Mouse (Mus musculus): ENCODE data around the gene Fam241a. TPM values are rescaled to one million over a fixed set of nuclear protein-coding genes. Genes with fewer than 3 reads are reported as not detected.

Fam241a gene
- polyA plus RNA-seq, 1 experiment from 2014 or later, result 62.3 TPM

DNA sequence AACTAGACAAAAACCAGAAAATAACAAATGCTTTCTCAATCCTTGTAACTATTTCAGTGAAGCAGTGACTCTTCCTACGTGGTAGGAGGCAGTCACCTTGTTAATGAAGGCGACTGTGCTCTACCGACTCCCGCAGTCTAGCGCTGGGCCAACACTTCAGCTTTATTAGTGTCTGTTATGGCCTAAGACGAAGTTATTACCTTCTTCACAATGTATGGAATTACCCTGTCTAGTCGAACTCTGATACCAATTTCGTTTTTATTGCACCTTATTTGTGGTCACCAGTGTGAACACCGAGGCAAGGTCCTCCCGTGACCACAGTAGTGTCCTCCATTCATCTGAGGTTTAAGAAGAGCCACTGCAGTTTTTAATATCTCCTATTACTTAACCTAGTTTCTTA lies 65.9 kb downstream of the Fam241a start:
- Histone ChIP-seq H3K27me3 (replicated peaks) (no peaks in the 10 kb centered on the region), H3K36me3 (peaks cover 46% of the 10 kb centered on the region), H3K4me2 (no peak overlapping the region), H3K9me3 (replicated peaks) (no peaks in the 10 kb centered on the region), H3K4me3 (no peak overlapping the region), H3K9ac (no peak overlapping the region), H3K4me1 (peaks cover 19% of the 10 kb centered on the region), H3K27ac (no peak overlapping the region)
- WGBS (ENCODE audit: insufficient replicate concordance), result 88% methylated on average over 10 of the region's 10 CpGs
- no peak for ATAC-seq

DNA sequence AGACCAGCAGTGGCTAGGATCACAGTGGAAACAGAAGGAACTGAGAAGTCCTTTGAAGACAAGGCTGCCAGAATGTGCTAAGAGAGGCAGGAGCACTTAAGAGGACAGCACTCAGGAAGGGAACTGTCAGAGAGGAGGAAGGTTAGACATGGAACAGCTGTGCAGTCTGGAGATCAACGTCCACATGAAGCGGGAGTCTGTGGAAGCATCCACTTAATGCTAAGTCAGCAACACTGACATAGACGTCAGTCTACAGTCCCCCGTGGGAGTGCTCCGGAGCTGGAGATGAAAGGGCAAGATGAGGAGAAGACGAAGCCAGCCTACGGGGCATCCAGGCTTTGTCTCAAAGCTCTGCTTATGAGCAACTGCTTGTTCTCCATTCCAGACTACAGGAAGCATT lies 69.0 kb downstream of the Fam241a start:
- H3K27me3 ChIP-seq (replicated peaks), result no peaks in the 10 kb centered on the region
- WGBS (ENCODE audit: insufficient replicate concordance), result 72% methylated on average over 7 of the region's 7 CpGs
- no peak for ATAC-seq
- no peak overlapping the region for H3K9ac ChIP-seq
- peaks cover 32% of the 10 kb centered on the region for H3K36me3 ChIP-seq
- H3K4me3 ChIP-seq, result no peak overlapping the region
- no peaks in the 10 kb centered on the region for H3K9me3 ChIP-seq (replicated peaks)
- H3K4me2 ChIP-seq, result no peak overlapping the region
- 0 out of 2 replicates have a peak overlapping the region, but pooled peaks have one; percentile 55 for H3K27ac ChIP-seq
- H3K4me1 ChIP-seq, result peaks cover 22% of the 10 kb centered on the region

DNA sequence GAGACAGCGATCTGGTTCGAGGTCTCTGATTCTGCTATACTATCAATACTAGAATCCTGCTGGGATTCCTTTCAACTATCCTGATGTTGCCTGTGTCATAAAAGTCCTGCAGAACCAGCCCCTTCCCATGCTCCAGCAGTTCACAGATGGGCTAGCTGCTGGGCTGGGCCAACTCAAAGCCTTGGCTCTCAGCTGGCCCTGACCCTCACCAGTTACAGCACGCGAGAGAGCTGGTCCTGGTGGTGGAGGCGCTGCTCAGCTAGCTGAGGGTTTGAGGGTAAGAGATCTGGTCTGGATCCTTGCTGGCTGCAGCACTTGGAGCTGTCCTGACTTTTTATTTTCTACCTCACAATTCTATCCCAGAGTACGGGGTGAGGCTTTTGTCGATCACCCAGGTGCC lies 69.6 kb downstream of the Fam241a start:
- ATAC-seq, result no peak
- 87% methylated on average over 7 of the region's 7 CpGs for WGBS (ENCODE audit: insufficient replicate concordance)
- H3K4me2 ChIP-seq, result no peak overlapping the region

DNA sequence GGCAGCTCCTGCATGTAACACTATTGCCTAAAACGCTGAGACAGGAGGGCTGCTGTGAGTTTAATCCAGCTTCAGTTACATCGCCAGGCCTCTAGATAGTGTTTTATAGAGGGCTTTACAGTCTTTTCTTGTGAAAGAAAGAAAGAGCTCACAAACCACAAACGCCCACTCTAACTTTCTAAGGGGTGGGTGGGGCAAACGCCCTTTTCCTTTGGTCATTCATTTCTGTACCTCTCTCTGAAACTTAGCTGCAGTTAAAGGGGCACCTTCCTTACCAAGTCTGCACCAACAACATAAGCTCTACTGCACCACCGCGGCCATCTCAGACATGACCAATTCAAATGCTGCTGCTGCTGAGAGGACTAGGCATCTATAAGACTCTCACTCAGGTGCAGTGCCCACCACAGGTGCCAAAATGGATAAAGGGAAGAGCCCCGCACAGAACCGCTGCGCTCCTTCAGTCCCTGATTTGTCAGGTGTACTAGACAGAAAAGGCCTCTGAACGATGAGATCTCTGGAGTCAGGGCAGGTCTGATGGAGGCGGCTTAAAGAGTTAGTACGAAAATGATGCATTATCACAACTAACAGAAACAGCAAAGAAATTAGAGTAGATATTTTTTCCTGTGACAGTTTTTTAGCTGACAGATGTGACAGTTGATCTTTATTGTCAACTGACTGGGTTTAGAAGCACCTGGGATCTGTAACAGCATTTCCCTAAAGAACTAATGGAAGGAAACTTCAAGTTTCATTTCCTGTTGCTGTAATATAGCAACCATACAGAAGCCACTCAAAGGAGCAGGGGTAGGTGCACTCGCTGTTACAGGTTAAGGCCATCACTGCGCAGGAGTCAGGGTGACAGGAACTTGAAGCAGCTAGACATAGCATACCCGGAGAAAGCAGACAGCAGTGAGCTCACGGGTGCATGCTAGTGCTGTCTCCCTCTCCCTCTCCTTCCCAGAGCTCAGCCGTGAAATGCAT lies 71.9 kb downstream of the Fam241a start:
- Histone ChIP-seq H3K9me3 (replicated peaks) (no peaks in the 10 kb centered on the region), H3K36me3 (peaks cover 36% of the 10 kb centered on the region), H3K4me3 (no peak overlapping the region), H3K4me1 (peaks cover 36% of the 10 kb centered on the region), H3K9ac (no peak overlapping the region), H3K27ac (peak overlapping the region; percentile 38; the same call in 1 of the 2 replicates), H3K4me2 (no peak overlapping the region), H3K27me3 (replicated peaks) (no peaks in the 10 kb centered on the region)
- no peak for ATAC-seq
- WGBS (ENCODE audit: insufficient replicate concordance), result 72% methylated on average over 17 of the region's 17 CpGs

More for the DNA sequence above, 69.6 kb downstream of the Fam241a start:
- Histone ChIP-seq H3K4me3 (no peak overlapping the region), H3K4me1 (peaks cover 26% of the 10 kb centered on the region), H3K9ac (no peak overlapping the region), H3K27me3 (replicated peaks) (no peaks in the 10 kb centered on the region), H3K36me3 (peaks cover 34% of the 10 kb centered on the region), H3K27ac (peak overlapping the region; percentile 55; the same call in 1 of the 2 replicates), H3K9me3 (replicated peaks) (no peaks in the 10 kb centered on the region)

DNA sequence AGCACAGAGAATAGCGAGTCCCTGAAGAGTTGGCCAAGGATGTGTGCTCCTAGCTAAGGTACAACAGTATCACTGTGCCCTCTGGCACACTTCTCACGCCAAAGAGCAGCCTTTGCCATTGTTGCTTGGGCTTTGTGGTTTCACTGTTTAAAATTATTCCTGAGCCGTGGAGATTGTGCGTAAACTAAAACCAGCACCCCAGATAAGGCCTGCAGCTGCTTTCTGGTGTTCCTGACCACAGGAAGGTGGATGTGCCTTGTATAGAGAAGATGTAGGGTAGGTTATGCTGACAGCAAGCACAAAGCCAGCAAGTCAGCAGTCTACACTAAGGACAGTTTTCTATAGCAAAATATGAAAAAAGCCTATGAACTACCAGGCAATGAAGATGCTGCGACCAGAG lies 74.9 kb downstream of the Fam241a start:
- Histone ChIP-seq H3K9me3 (replicated peaks) (no peaks in the 10 kb centered on the region), H3K27ac (no peak overlapping the region), H3K4me1 (peaks cover 43% of the 10 kb centered on the region), H3K4me3 (no peak overlapping the region), H3K27me3 (replicated peaks) (no peaks in the 10 kb centered on the region), H3K4me2 (no peak overlapping the region), H3K36me3 (peaks cover 47% of the 10 kb centered on the region), H3K9ac (no peak overlapping the region)
- no peak for ATAC-seq
- WGBS (ENCODE audit: insufficient replicate concordance), result 44% methylated on average over 5 of the region's 5 CpGs

DNA sequence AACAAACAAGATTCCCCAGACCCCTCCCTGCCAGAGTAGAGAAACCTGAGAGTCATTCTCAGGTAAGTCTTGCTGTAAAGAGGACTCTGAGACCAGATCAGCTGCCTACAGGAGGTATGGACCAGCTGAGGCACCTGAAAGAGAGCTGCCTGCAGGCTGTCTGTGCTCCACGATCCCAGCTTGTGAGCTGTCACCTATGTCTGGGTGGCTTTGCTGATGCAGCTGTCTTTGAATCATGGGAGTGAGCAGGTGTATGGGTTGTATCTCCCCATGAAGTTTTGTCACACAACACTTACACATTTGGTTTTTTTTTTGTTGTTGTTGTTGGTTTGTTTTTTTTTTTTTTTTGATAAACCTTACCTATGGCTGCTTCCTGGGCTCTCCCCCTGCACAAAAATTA lies 75.7 kb downstream of the Fam241a start:
- WGBS (ENCODE audit: insufficient replicate concordance), result 86% methylated on average over 1 of the region's 1 CpGs

More for the DNA sequence above, 75.7 kb downstream of the Fam241a start:
- Histone ChIP-seq H3K27me3 (replicated peaks) (no peaks in the 10 kb centered on the region), H3K4me3 (no peak overlapping the region), H3K27ac (no peak overlapping the region), H3K9ac (no peak overlapping the region), H3K9me3 (replicated peaks) (no peaks in the 10 kb centered on the region), H3K4me2 (no peak overlapping the region), H3K4me1 (peaks cover 42% of the 10 kb centered on the region), H3K36me3 (peaks cover 49% of the 10 kb centered on the region)
- no peak for ATAC-seq

Other genes with a start within 250 kb of the Fam241a start
- gene Alpk1, start 115.8 kb downstream of the Fam241a start, polyA plus RNA-seq (2016; fragmentation: Nextera tagmentation; extraction: Ambion mirVana), result 0.44 and 0.64 TPM in 2 replicates
- gene Tifa, start 106.5 kb downstream of the Fam241a start, polyA plus RNA-seq (2016; fragmentation: Nextera tagmentation; extraction: Ambion mirVana), result 12.8 and 13.7 TPM in 2 replicates
- 37.3 and 39.3 TPM in 2 replicates for gene Ap1ar, start 58.8 kb downstream of the Fam241a start, polyA plus RNA-seq (2016; fragmentation: Nextera tagmentation; extraction: Ambion mirVana)

All from liver, embryonic 12.5 days (tissue).